ENCODE assay signal across 28 mouse cellular contexts in genomic region chr11:71819901-71820300, GRCm38 (mm10).
DNase-seq lines count a peak whose midpoint lies in the region; ATAC-seq and TF ChIP-seq lines count a peak whose summit lies in the region.
"Had no signal": no experiment of that assay in that cellular context is flagged by ENCODE, and none has a peak within 500 bp of the region (broad histone marks: within the 10 kb centered on the region; RNA-seq: fewer than 3 reads in every experiment).

No protein-coding gene starts in this region.

- no peak for ATAC-seq in erythroblast, adult 5-6 weeks (replicated peaks; ENCODE audit: low FRiP score, poor library complexity, severe bottlenecking)
- ATAC-seq: CD4-positive, CD25-positive, alpha-beta regulatory T cell, adult 4 months; forebrain, embryonic 16.5 days had no signal

- H3K4me3 ChIP-seq in left cerebral cortex, adult 2 months = no peak overlapping the region
- H3K4me3 ChIP-seq: embryonic facial prominence, embryonic 10.5 days; embryonic facial prominence, embryonic 13.5 days; forebrain, embryonic 10.5 days; forebrain, embryonic 13.5 days; heart, adult 2 months; heart, embryonic 10.5 days; heart, embryonic 13.5 days; hindbrain, embryonic 12.5 days; hindbrain, embryonic 15.5 days had no signal

- no peak overlapping the region for H3K27ac ChIP-seq in left cerebral cortex, adult 2 months
- H3K27ac ChIP-seq: embryonic facial prominence, embryonic 10.5 days; embryonic facial prominence, embryonic 13.5 days; forebrain, embryonic 10.5 days; forebrain, embryonic 13.5 days; heart, adult 2 months; heart, embryonic 10.5 days; heart, embryonic 13.5 days; hindbrain, embryonic 12.5 days; hindbrain, embryonic 15.5 days had no signal

- intact Hi-C loops in left cerebral cortex, adult 2 months (cut with DNase I) = loop anchor here (5.0 kb wide), 1 partner anchor 117 kb away; no protein-coding TSS in a partner anchor

- no peak for TF ChIP-seq CTCF in left cerebral cortex, adult 2 months (IDR thresholded peaks at IDR 0.05)

- DNase-seq in left cerebral cortex, adult 2 months (ENCODE audit: extremely low spot score in 1 of 2, low spot score in 2 of 2) = peak; percentile 17 to 26
- DNase-seq in left cerebral cortex, adult 11 months (ENCODE audit: low spot score) = no peak
- peak; percentile 52 for DNase-seq in right cerebral cortex, adult 18-20 months
- DNase-seq in right cerebral cortex, postnatal 14 days = no peak
- DNase-seq in frontal cortex, postnatal 36 days (ENCODE audit: low spot score in 2 of 2) = peak; percentile 26 to 39
- DNase-seq in telencephalon, adult 2 months (ENCODE audit: low read depth, low spot score) = peak; percentile 44
- DNase-seq: adrenal gland, adult 2 months; adrenal gland, postnatal 14 days; cerebellum, adult 11-12 months; cerebellum, adult 8-10 months; cerebellum, postnatal 10 days; cerebellum, postnatal 36 days; embryo, embryonic 11 days; gastrocnemius, postnatal 25 days; heart, adult 2 months; heart, postnatal 14 days; heart, postnatal 4 days had no signal

Comparison
In these comparisons a context has a peak if more than half of its experiments do, and no peak if none do; other contexts are left out.
1. DNase-seq: peak in left cerebral cortex, adult 2 months (2 of 2), right cerebral cortex, adult 18-20 months (single experiment), frontal cortex, postnatal 36 days (2 of 2) and telencephalon, adult 2 months (single experiment); none in left cerebral cortex, adult 11 months (single experiment) and right cerebral cortex, postnatal 14 days (single experiment).